Mouse (Mus musculus) cortical plate, adult 2 months (tissue): ENCODE measurements around the gene Hist1h2ak.

Experiments
- CTCF ChIP-seq: fragments of 200-500 bp; IDR thresholded peaks from 2 replicates; pipeline ENCODE4 v1.5.1; 2011; ENCODE audit warnings: mild to moderate bottlenecking, control low read depth, low read length; ENCODE audit not compliant: insufficient read depth; ENCODE audit errors: extremely low read depth
- POLR2A ChIP-seq: fragments of 200-500 bp; IDR thresholded peaks from 2 replicates; pipeline ENCODE4 v1.6.1; 2011; ENCODE audit warnings: mild to moderate bottlenecking, low read length, control low read depth; ENCODE audit not compliant: insufficient read depth; ENCODE audit errors: extremely low read depth

DNA sequence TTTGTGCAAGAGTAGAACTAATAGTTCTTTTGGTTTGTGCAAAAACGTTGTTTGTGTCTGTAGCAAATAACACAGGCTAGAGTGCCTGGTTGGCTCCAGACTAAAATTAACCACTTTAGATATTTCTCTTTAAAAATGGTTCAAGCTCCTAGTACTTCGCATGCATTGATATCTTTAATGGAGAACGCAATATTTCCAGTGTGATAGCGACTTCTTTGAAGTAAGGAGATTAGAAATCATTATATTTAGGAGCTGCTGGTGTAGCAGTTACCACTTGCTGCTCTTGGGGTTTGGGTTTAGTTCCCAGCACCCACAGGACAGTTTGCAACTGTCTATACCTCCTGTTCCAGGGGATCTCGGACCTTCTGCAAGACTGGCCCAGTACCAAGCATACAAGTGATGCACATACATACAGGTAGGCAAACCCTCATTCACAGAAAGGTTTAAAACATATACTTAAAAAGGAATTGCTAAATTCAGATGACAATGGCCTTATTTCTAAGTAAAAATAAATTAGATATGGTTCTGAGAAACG lies 27.5 kb upstream of the Hist1h2ak start:
- TF ChIP-seq CTCF (no peak), POLR2A (no peak)
